Mouse (Mus musculus): ENCODE measurements at regions not wholly inside any gene's neighbourhood (a gene's known extent, or its start where the extent isn't known, plus 50 kb on each side); places are given as distances from the start of the nearest gene placed in this dataset.

DNA sequence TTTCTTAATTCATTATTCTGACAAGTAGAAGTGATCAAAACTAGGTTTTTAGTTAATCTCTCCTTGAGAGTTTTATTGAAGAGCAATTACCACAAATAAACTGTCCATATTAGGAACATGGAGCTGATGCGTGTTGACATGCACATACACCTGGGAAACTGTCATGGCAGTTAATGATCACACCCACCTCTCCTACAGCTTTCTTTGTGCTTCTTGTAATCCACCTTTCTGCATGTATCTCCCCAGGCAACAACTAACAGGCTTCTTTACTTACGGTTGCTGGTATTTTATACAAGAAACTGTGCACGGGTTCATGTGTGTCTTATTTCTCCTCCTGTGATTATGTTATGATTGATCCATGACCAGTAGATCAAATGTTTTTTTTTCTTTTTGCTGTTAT lies 296.0 kb upstream of the Nr5a2 start:
- no peak for TF ChIP-seq ZC3H11A (IDR thresholded peaks at IDR 0.05; ENCODE audit: borderline replicate concordance, low read depth, low read length)
- TF ChIP-seq ZNF384 (IDR thresholded peaks at IDR 0.05; ENCODE audit: low read depth, low read length): no peak
- TF ChIP-seq HCFC1 (IDR thresholded peaks at IDR 0.05; ENCODE audit: borderline replicate concordance, insufficient read depth, low read length): no peak
- no peak for TF ChIP-seq CHD2 (IDR thresholded peaks at IDR 0.05; ENCODE audit: low read depth, low read length)
- in situ Hi-C loops (cut with MboI; ENCODE audit: low sequenced_read_pairs in 2 of 2, unreplicated experiment in 2 of 2): no loop called here
- Histone ChIP-seq H3K4me1 (ENCODE audit: control insufficient read depth in 2 of 2, insufficient read depth in 2 of 2, low read length in 2 of 2, poor library complexity in 1 of 2) (no peaks in the 10 kb centered on the region), H3K9ac (ENCODE audit: insufficient read depth, low read depth, low read length, poor library complexity, severe bottlenecking) (no peak overlapping the region), H3K27ac (ENCODE audit: insufficient read depth, low read depth, low read length, poor library complexity, severe bottlenecking) (no peak overlapping the region), H3K9me3 (ENCODE audit: control insufficient read depth, insufficient read depth, low read depth, low read length) (no peaks in the 10 kb centered on the region), H3K36me3 (ENCODE audit: control insufficient read depth, insufficient read depth, low read length, poor library complexity, severe bottlenecking) (no peaks in the 10 kb centered on the region), H3K4me3 (ENCODE audit: insufficient read depth in 1 of 2, low read depth in 1 of 2, low read length in 2 of 2, poor library complexity in 1 of 2, severe bottlenecking in 1 of 2) (no peak overlapping the region)
- no peak for DNase-seq (ENCODE audit: low read depth, low spot score)

DNA sequence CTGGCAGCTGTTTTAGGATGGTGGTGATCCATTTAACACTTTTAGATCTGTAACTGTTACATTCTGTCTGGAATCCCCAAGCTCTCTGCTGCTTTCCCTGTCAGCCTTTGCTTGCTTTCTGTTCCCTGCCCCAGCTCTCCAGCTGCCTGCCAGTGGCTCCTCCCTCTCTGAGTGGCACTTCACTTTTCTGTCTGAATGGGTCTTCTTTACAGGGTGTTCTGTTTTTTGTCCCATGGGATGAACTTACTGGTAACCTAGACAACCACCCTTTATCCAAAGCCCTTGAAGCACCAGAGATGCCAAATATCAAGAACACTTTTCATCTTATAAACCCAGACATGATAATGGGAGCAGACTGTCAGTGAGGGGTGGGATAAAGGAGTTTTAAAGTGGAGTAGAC lies 294.8 kb upstream of the Nr5a2 start:
- TF ChIP-seq HCFC1 (IDR thresholded peaks at IDR 0.05; ENCODE audit: borderline replicate concordance, insufficient read depth, low read length) (no peak), ZC3H11A (IDR thresholded peaks at IDR 0.05; ENCODE audit: borderline replicate concordance, low read depth, low read length) (no peak), ZNF384 (IDR thresholded peaks at IDR 0.05; ENCODE audit: low read depth, low read length) (no peak), CHD2 (IDR thresholded peaks at IDR 0.05; ENCODE audit: low read depth, low read length) (no peak), MAFK (IDR thresholded peaks at IDR 0.05; ENCODE audit: insufficient read depth, low read depth, low read length) (no peak)

DNA sequence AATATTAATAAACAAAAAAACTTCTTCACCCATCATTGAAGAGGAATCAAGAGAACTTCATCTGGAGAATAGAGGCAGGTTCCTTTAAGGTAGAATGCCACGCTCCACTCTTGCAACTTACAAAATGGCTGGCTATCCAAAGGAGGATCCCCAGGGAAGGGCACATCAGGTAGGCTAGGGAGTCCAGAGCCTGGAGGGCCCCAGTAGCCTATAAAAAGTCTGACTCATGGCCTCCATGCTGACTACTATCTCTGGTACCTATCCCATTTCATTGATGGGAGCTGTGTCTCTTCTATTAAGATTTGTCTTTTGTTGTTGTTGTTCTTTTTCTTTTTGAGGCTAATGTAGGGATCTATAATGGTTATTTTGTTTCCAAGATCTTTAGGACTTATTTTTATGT lies 294.4 kb upstream of the Nr5a2 start:
- no peak for DNase-seq (ENCODE audit: low read depth, low spot score)
- no peaks in the 10 kb centered on the region for H3K9me3 ChIP-seq (ENCODE audit: control insufficient read depth, insufficient read depth, low read depth, low read length)

More for the DNA sequence above, 294.8 kb upstream of the Nr5a2 start:
- in situ Hi-C loops (cut with MboI; ENCODE audit: low sequenced_read_pairs in 2 of 2, unreplicated experiment in 2 of 2): no loop called here
- Histone ChIP-seq H3K4me1 (ENCODE audit: control insufficient read depth in 2 of 2, insufficient read depth in 2 of 2, low read length in 2 of 2, poor library complexity in 1 of 2) (no peaks in the 10 kb centered on the region), H3K36me3 (ENCODE audit: control insufficient read depth, insufficient read depth, low read length, poor library complexity, severe bottlenecking) (no peaks in the 10 kb centered on the region), H3K4me3 (ENCODE audit: insufficient read depth in 1 of 2, low read depth in 1 of 2, low read length in 2 of 2, poor library complexity in 1 of 2, severe bottlenecking in 1 of 2) (no peak overlapping the region), H3K9me3 (ENCODE audit: control insufficient read depth, insufficient read depth, low read depth, low read length) (no peaks in the 10 kb centered on the region), H3K9ac (ENCODE audit: insufficient read depth, low read depth, low read length, poor library complexity, severe bottlenecking) (no peak overlapping the region), H3K27ac (ENCODE audit: insufficient read depth, low read depth, low read length, poor library complexity, severe bottlenecking) (no peak overlapping the region)
- DNase-seq (ENCODE audit: low read depth, low spot score): no peak

DNA sequence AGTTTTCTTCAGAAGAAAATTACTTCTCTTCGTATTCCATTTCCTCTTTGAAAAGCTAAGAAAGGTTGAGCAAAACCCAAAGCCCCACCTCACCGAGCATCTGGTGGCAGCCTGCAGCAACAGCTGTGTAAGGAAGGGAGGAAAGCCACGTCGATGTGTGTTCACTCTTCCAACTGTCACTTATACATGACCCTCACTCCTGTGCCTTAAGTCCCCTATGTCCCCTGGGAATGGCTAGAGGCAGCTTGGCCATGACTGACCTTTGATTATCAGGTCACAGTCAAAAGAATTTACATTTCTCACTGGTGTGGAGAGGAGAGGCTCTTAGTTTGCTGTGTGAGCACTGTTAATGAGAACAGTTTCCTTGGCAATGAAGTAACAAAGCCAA lies 266.8 kb upstream of the Nr5a2 start:
- Histone ChIP-seq H3K36me3 (ENCODE audit: control insufficient read depth, insufficient read depth, low read length, poor library complexity, severe bottlenecking) (no peaks in the 10 kb centered on the region), H3K4me1 (ENCODE audit: control insufficient read depth in 2 of 2, insufficient read depth in 2 of 2, low read length in 2 of 2, poor library complexity in 1 of 2) (no peaks in the 10 kb centered on the region), H3K27ac (ENCODE audit: insufficient read depth, low read depth, low read length, poor library complexity, severe bottlenecking) (no peak overlapping the region), H3K9ac (ENCODE audit: insufficient read depth, low read depth, low read length, poor library complexity, severe bottlenecking) (no peak overlapping the region), H3K4me3 (ENCODE audit: insufficient read depth in 1 of 2, low read depth in 1 of 2, low read length in 2 of 2, poor library complexity in 1 of 2, severe bottlenecking in 1 of 2) (no peak overlapping the region), H3K9me3 (ENCODE audit: control insufficient read depth, insufficient read depth, low read depth, low read length) (no peaks in the 10 kb centered on the region)
- TF ChIP-seq HCFC1 (IDR thresholded peaks at IDR 0.05; ENCODE audit: borderline replicate concordance, insufficient read depth, low read length): no peak
- no peak for TF ChIP-seq ZNF384 (IDR thresholded peaks at IDR 0.05; ENCODE audit: low read depth, low read length)
- TF ChIP-seq CHD2 (IDR thresholded peaks at IDR 0.05; ENCODE audit: low read depth, low read length): no peak
- TF ChIP-seq ZC3H11A (IDR thresholded peaks at IDR 0.05; ENCODE audit: borderline replicate concordance, low read depth, low read length): no peak
- no peak for TF ChIP-seq MAFK (IDR thresholded peaks at IDR 0.05; ENCODE audit: insufficient read depth, low read depth, low read length)
- in situ Hi-C loops (cut with MboI; ENCODE audit: low sequenced_read_pairs in 2 of 2, unreplicated experiment in 2 of 2): loop anchor here in 1 of 2 experiments (25.0 kb wide), 1 partner anchor 810 kb away; no protein-coding TSS in a partner anchor
- no peak for DNase-seq (ENCODE audit: low read depth, low spot score)

More for the DNA sequence above, 294.4 kb upstream of the Nr5a2 start:
- TF ChIP-seq HCFC1 (IDR thresholded peaks at IDR 0.05; ENCODE audit: borderline replicate concordance, insufficient read depth, low read length) (no peak), MAFK (IDR thresholded peaks at IDR 0.05; ENCODE audit: insufficient read depth, low read depth, low read length) (no peak), ZNF384 (IDR thresholded peaks at IDR 0.05; ENCODE audit: low read depth, low read length) (no peak), CHD2 (IDR thresholded peaks at IDR 0.05; ENCODE audit: low read depth, low read length) (no peak), ZC3H11A (IDR thresholded peaks at IDR 0.05; ENCODE audit: borderline replicate concordance, low read depth, low read length) (no peak)
- in situ Hi-C loops (cut with MboI; ENCODE audit: low sequenced_read_pairs in 2 of 2, unreplicated experiment in 2 of 2): no loop called here
- Histone ChIP-seq H3K4me1 (ENCODE audit: control insufficient read depth in 2 of 2, insufficient read depth in 2 of 2, low read length in 2 of 2, poor library complexity in 1 of 2) (no peaks in the 10 kb centered on the region), H3K4me3 (ENCODE audit: insufficient read depth in 1 of 2, low read depth in 1 of 2, low read length in 2 of 2, poor library complexity in 1 of 2, severe bottlenecking in 1 of 2) (no peak overlapping the region), H3K27ac (ENCODE audit: insufficient read depth, low read depth, low read length, poor library complexity, severe bottlenecking) (no peak overlapping the region), H3K36me3 (ENCODE audit: control insufficient read depth, insufficient read depth, low read length, poor library complexity, severe bottlenecking) (no peaks in the 10 kb centered on the region), H3K9ac (ENCODE audit: insufficient read depth, low read depth, low read length, poor library complexity, severe bottlenecking) (no peak overlapping the region)

All from ES-E14 (cell line).